Mouse (Mus musculus): Measurements from ENCODE around the gene Fut1.

Fut1 gene

GRCm38 (mm10) chr7:45605704-45606289 is 11.3 kb upstream of the Fut1 start:
- DNase-seq, result no peak

DNA sequence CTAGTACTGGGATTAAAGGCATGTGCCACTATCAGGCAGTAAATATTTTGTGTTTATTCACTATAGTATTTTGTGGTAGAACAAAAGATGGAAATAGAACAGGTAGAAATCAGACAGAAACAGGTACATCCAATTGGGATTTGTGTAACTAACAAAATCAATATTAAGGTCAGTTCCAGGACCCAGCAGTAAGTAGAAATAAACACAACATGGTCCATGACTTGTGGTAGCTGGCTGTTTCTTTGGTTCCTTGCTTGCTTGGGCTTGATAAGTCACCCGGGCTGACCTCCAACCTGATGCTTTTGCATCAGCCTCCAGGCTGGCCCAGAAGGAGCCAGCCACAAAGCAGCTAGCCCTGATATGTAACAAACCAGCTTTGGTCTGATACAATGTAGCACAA is 7.6 kb upstream of the Fut1 start:
- no peak for DNase-seq

DNA sequence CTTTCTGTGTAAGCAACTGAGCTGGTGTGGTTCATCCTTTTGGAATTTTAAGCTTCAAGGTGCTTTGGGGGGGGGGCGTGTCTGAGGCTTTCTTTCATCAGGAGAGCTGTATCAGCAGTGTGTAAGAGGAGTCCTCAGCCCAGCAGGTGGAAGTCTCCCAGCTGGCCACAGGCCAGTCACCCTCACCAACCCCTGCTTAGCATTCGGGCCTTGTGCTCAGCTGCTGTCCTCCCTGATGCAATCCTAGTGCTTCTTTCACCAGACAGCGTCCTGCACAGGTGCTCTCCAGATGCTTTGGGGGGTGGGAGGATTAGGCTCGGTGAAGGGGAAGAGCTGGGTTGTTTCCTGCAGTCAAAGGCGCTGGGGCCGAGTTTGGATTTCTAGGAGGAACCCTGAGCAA is 812 bp upstream of the Fut1 start:
- no peak for DNase-seq

- DNase-seq, result no peak
These were observed 1.2 kb downstream of the Fut1 start for GRCm38 (mm10) chr7:45618316-45618715.

DNA sequence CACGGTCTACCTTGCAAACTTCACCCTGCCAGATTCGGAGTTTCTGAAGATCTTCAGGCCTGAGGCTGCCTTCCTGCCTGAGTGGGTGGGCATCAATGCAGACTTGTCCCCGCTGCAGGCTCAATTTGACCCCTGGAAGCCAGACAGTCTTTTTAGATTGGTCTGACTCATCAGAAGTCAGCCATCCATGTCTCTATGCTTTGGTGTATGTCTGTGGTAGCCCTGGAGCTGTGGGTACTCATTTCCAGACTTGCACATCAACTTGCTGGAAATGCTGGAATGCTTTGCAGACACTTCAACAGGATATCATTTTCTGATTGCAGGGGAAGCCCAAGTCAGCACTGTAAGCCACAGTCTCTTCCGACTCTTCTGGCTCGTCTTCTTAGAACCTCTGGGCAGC is 2.5 kb downstream of the Fut1 start:
- DNase-seq, result no peak

- no peak for DNase-seq
These were observed 4.4 kb downstream of the Fut1 start, which contains the start of gene Izumo1 for GRCm38 (mm10) chr7:45621443-45621842. Gene Izumo1 (plus strand): TSS chr7:45621811.

- no peak for DNase-seq
These were observed 6.4 kb downstream of the Fut1 start for GRCm38 (mm10) chr7:45623507-45623906.

DNA sequence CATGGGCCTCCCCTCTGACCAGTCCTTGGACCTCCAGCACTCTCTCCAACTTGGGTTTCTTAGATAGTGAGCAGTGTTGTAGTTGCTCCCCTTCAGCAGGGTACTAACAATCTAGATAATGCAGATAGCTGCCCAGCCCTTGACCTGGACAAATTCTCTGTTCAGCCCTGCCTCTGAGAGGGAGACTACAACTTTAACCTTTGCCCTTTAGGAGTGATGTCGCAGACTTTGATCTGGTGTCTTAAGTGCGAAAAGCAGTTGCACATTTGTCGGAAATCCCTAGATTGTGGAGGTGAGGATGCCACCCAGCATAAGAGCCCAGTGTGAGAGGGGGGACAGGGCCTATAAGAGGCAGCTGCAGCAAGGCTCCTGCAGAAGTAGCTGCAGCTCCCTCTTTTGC is 7.6 kb downstream of the Fut1 start:
- DNase-seq, result no peak

- no peak for DNase-seq
These were observed 8.4 kb downstream of the Fut1 start for GRCm38 (mm10) chr7:45625481-45625880.

- no peak for DNase-seq
These were observed 9.5 kb downstream of the Fut1 start for GRCm38 (mm10) chr7:45626571-45627076.

GRCm38 (mm10) chr7:45627261-45627660 is 10.2 kb downstream of the Fut1 start, which contains the start of gene Rasip1:
Gene Rasip1 (plus strand): TSS chr7:45627488.
- DNase-seq, result peak; percentile 53

GRCm38 (mm10) chr7:45628364-45629294 is 11.5 kb downstream of the Fut1 start:
- peak; percentile 79 for DNase-seq

DNA sequence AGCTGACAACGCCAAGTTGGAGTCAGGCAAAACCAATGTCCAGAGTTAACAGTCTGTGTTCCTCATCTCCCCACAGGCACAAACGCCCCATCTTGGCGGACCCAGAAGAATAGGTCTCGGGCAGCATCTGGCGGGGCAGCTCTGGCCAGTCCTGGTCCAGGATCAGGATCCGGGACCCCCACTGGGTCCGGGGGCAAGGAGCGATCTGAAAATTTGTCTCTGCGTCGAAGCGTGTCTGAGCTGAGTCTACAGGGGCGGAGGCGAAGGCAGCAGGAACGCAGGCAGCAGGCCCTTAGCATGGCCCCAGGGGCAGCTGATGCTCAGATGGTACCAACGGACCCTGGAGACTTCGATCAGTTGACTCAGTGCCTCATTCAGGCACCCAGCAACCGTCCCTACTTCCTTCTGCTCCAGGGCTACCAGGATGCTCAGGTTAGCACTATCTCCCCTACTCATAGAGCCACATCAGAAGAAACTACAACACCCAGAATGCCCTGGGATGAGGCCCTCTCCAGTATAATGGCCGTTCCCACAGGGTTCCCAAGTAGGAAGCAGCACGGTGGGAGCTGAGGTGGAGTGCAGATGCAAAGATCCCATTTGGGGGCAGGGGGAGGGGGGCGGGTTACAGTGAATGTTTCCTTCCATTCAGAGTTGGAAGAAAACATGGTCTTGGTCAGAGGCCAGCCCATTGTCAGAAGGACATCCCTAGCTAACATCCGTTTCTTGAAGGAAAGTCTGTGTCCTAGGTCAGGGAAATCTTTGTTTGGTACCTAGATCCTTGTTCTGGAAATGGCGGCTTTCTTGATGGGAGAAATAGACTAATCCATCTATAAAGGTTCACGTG is 13.2 kb downstream of the Fut1 start:
- no peak for DNase-seq

- no peak for DNase-seq
These were observed 15.4 kb downstream of the Fut1 start for GRCm38 (mm10) chr7:45632499-45632898.

- no peak for DNase-seq
These were observed 18.0 kb downstream of the Fut1 start for GRCm38 (mm10) chr7:45634946-45635681.

DNA sequence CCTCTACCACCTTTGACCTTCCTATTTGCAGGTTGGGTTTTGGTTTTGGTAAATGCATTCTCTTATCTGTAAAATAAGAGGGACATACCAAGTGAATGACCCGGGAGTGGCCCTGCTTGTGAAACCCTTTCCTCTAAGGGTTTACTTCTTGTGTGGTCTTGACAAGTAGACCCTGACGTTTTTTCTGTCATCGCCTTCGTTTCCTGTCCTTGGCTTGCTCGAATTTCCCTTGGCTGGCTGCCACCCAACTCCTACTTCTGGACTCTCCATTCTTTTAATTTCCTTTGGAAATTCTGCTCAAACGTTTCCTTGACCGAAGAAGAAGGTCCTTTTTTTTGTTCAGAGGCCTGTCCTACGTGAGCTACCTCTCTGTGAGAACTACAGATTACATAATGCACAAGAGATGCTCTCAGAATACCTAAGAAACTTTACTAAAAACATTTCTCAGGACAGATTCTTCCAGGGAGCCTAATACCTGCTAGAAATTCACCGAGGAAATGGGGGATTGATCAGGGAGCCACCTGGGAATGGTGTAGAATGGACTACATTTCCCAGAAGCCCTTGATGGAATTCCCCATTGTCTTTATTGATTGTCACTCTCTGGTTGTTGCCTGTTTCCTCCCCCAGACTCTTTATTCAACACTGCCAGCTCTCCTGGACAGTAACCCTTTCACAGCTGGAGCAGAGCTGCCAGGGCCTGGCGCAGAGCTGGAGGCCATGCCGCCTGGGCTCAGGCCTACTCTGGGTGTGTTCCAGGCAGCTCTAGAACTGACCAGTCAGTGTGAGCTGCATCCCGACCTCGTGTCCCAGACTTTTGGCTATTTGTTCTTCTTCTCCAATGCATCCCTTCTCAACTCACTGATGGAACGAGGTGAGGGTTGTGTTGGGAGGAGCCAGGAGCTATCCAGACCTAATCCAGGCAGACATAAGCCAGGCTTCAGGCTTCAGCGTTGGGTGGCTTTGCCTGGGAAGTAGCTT is 18.9 kb downstream of the Fut1 start:
- DNase-seq, result no peak

DNA sequence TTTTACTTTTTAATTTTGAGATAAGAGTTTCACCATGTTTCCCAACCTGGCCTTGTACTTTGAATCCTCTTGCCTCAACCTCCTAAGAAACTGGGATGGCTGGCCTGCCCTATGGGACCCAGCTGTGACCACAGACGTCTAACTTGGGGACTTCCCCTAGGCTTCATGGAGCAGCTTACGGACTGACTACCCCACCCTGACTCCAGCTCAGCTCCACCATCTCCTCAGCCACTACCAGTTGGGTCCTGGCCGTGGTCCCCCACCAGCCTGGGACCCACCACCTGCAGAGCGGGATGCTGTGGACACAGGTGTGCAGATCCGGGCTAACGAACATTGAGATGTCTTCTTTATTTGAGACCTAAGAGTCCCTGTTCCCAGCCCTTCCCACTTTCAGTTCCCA is 20.6 kb downstream of the Fut1 start:
- no peak for DNase-seq

DNA sequence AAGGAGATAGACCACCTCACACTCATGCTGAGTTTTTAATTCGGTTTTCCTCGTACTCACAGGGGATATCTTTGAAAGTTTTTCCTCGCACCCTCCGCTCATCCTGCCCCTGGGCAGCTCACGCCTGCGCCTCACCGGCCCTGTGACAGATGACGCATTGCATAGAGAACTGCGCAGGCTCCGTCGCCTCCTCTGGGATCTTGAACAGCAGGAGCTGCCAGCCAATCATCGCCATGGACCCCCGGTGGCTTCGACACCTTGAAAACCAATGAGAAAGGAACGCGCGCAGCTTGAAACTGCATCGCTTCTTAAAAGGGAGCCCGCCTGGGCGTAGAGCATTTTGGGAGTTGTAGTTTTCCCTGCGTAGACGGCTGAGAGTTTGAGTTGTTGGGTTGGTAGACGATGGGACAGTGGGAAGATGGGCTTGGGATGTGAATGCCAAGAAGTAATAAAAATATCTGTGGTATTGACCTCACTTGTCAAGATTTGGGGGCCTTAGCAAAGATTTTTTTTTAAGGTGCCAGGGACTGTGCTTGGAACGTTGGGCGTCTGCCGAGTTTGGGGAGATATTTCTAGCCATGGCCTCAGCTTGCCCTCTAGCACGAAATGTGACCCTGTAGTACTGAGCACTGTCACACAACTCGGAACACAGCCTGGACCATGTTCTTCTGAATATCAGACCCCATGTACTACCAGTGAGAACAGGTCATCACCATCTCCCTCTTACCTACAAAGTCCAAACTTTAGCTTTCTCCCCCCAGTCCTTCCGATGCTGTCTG is 21.7 kb downstream of the Fut1 start:
- DNase-seq, result peak; percentile 94

DNA sequence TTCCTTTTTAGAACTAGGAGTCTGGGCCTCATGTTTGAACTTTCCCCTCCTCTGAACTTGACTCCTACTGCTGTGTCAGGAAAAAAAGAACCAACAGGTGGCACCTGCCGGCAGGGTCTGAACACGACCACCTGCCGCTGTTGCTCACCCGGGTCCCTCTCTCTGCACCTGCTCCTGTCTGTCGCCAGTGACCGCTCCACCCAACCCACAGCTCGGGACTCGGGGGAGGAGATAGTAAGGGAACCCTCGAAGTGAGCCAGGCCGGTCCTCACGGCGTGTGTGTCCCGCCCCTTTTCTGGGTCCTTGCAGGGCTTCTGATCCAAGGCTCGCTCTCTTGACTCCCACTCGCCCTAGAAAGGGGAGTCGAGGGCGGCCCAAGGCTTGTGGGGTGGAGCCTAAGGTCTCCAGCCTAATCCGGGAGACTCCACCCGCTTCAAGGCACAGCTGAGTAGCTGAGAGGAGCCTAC is 22.5 kb downstream of the Fut1 start, which contains the start of gene Mamstr:
Gene Mamstr, plus strand, starts transcription at position 417 of the 467 bp plus-strand sequence.
- no peak for DNase-seq
